Mouse (Mus musculus): ENCODE measurements around the gene Shb.

- TF ChIP-seq JUND (conservative IDR thresholded peaks at IDR 0.05; ENCODE audit: low read depth, low read length) (no peak), MAZ (IDR thresholded peaks at IDR 0.05; ENCODE audit: low read depth, low read length) (no peak), CTCF (conservative IDR thresholded peaks at IDR 0.05 in 1 of 2, IDR thresholded peaks at IDR 0.05 in 1 of 2; ENCODE audit: low read depth in 2 of 2, low read length in 2 of 2) (no peak)
These were observed 98.2 kb downstream of the Shb start for GRCm38 (mm10) chr4:45434071-45434470.

Data from CH12.LX (cell line).